Mouse (Mus musculus) MEL-GATA-1-ER (cell line): ENCODE data around the gene Dop1b.

Source experiments
- DNase-seq: peaks from one replicate; pipeline ENCODE4 v3.0.0-alpha.2; 2012; ENCODE audit warnings: low read depth; ENCODE audit errors: extremely low read depth

Dop1b gene

GRCm38 (mm10) chr16:93826909-93827308, 115.2 kb downstream of the Dop1b start:
- DNase-seq: no peak

GRCm38 (mm10) chr16:93829526-93829925, 117.8 kb downstream of the Dop1b start:
- DNase-seq: no peak

GRCm38 (mm10) chr16:93830071-93830470, 118.4 kb downstream of the Dop1b start:
- DNase-seq: no peak

GRCm38 (mm10) chr16:93830916-93831315, 119.2 kb downstream of the Dop1b start:
- no peak for DNase-seq

- DNase-seq: peak; percentile 92
Observed at GRCm38 (mm10) chr16:93831627-93832395, 120.1 kb downstream of the Dop1b start, which contains the start of gene Morc3. Gene Morc3 (plus strand): TSS chr16:93832121.

GRCm38 (mm10) chr16:93832451-93833276, 121.0 kb downstream of the Dop1b start:
- peak; percentile 51 for DNase-seq

- DNase-seq: no peak
Observed at GRCm38 (mm10) chr16:93833551-93833950, 121.8 kb downstream of the Dop1b start.

- no peak for DNase-seq
Observed at GRCm38 (mm10) chr16:93834076-93834475, 122.4 kb downstream of the Dop1b start.

- DNase-seq: no peak
Observed at GRCm38 (mm10) chr16:93839049-93839448, 127.3 kb downstream of the Dop1b start.

GRCm38 (mm10) chr16:93850527-93850926, 138.8 kb downstream of the Dop1b start:
- DNase-seq: no peak

- no peak for DNase-seq
Observed at GRCm38 (mm10) chr16:93859967-93860366, 148.3 kb downstream of the Dop1b start.
